Mouse (Mus musculus): ENCODE measurements around the gene Jhy.

The Jhy gene

DNA sequence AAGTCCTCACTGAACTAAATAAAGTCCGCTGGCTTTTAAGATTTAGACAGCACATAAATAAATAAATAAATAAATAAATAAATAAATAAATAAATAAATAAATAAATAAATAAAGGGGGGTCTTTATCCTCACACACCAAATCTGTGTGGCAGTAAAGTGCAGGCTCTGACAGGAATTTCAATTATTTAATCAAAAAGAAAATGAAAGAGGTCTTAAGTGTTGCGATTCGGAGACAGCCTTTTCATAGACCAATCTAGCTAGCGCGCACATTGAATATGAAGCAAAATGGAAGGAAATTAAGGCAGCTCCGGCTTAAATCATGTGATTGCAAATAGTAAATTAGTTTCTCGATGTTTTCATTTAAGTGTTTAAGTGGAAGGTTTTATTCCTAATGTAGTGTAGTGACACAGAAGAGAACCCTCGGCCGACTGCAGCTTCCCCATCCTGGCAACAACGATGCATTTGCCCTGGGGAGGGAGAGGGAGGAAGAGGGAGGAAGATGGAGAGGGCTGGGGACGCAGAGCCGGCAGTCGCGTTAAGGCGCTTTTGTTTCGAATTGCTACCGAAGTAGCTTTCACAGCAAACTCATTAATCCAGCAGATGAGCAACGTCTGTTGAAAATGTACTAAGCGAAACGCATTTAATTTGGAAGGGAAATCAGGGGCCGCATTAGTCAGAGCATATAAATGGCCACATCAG, 105.3 kb downstream of the Jhy start:
- DNase-seq (ENCODE audit: low read depth), result no peak

DNA sequence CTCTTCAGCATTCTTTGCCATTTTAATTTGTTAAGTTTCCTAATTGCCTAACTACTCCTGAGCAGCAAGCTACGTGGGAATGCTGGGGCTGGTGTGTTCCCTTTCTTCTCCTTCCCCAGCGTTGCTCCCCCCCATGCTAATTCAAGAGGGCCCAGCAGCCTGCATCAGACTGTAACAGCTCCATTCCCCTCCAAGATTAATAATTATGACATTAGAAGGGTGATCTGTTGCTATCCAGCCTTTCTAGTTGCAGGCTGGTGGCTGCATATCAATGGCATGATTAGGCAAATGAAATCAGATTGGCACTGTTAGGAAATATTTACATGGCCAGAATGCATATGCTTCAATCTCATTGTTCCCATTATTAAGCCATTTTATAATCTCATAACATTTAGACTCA, 112.4 kb downstream of the Jhy start:
- DNase-seq (ENCODE audit: low read depth), result no peak
